Mouse (Mus musculus) bone marrow macrophage, adult 2 months (primary cell): ENCODE measurements at regions not wholly inside any gene's neighbourhood (a gene's known extent, or its start where the extent isn't known, plus 50 kb on each side); places are given as distances from the start of the nearest gene placed in this dataset.

Experiments
- H3K27ac ChIP-seq: 2 replicates; pipeline ENCODE4 v1.5.1; 2012; ENCODE audit warnings: low read depth, low read length; ENCODE audit not compliant: insufficient read depth
- H3K4me1 ChIP-seq: 2 replicates; pipeline ENCODE4 v1.6.1; 2012; ENCODE audit warnings: low read length; ENCODE audit not compliant: control insufficient read depth, insufficient read depth
- H3K4me3 ChIP-seq: 2 replicates; pipeline ENCODE4 v1.5.1; 2012; ENCODE audit warnings: mild to moderate bottlenecking, low read length, moderate library complexity; ENCODE audit not compliant: insufficient read depth
- CTCF ChIP-seq: IDR thresholded peaks from 2 replicates; pipeline ENCODE4 v1.5.1; 2012; ENCODE audit warnings: low read depth, mild to moderate bottlenecking, low read length, moderate library complexity
- POLR2A ChIP-seq: IDR thresholded peaks from 2 replicates; pipeline ENCODE4 v1.6.1; 2012; ENCODE audit warnings: mild to moderate bottlenecking, low read depth, low read length, borderline replicate concordance

GRCm38 (mm10) chr5:73912149-73912548 is 156.1 kb downstream of the Usp46 start:
- no peaks in the 10 kb centered on the region for H3K4me1 ChIP-seq

GRCm38 (mm10) chr5:73913116-73913515 is 155.1 kb downstream of the Usp46 start:
- H3K4me3 ChIP-seq: no peak overlapping the region
- TF ChIP-seq POLR2A (no peak), CTCF (no peak)
- no peak overlapping the region for H3K27ac ChIP-seq
- no peaks in the 10 kb centered on the region for H3K4me1 ChIP-seq

More at GRCm38 (mm10) chr5:73912149-73912548, 156.1 kb downstream of the Usp46 start:
- Histone ChIP-seq H3K27ac (no peak overlapping the region), H3K4me3 (no peak overlapping the region)
- TF ChIP-seq POLR2A: no peak
- TF ChIP-seq CTCF: no peak

GRCm38 (mm10) chr5:73918011-73918410 is 150.2 kb downstream of the Usp46 start:
- no peak for TF ChIP-seq CTCF
- no peak for TF ChIP-seq POLR2A
- Histone ChIP-seq H3K4me3 (no peak overlapping the region), H3K27ac (no peak overlapping the region), H3K4me1 (no peaks in the 10 kb centered on the region)

GRCm38 (mm10) chr5:73919936-73920335 is 148.3 kb downstream of the Usp46 start:
- Histone ChIP-seq H3K4me1 (no peaks in the 10 kb centered on the region), H3K4me3 (no peak overlapping the region), H3K27ac (no peak overlapping the region)
- TF ChIP-seq CTCF: no peak
- TF ChIP-seq POLR2A: no peak

- Histone ChIP-seq H3K4me3 (no peak overlapping the region), H3K27ac (no peak overlapping the region), H3K4me1 (no peaks in the 10 kb centered on the region)
- TF ChIP-seq CTCF (no peak), POLR2A (no peak)
Observed at GRCm38 (mm10) chr5:73927534-73927933, 140.7 kb downstream of the Usp46 start.

- TF ChIP-seq CTCF (no peak), POLR2A (no peak)
- Histone ChIP-seq H3K4me1 (no peaks in the 10 kb centered on the region), H3K27ac (no peak overlapping the region), H3K4me3 (no peak overlapping the region)
Observed at GRCm38 (mm10) chr5:73928691-73929090, 139.5 kb downstream of the Usp46 start.

GRCm38 (mm10) chr5:73930205-73930604 is 138.0 kb downstream of the Usp46 start:
- Histone ChIP-seq H3K4me3 (no peak overlapping the region), H3K27ac (no peak overlapping the region), H3K4me1 (no peaks in the 10 kb centered on the region)
- TF ChIP-seq CTCF (no peak), POLR2A (no peak)

GRCm38 (mm10) chr5:73937799-73938198 is 130.4 kb downstream of the Usp46 start:
- no peak overlapping the region for H3K4me3 ChIP-seq
- TF ChIP-seq CTCF: peak; percentile 52
- TF ChIP-seq POLR2A: no peak
- H3K27ac ChIP-seq: no peak overlapping the region

GRCm38 (mm10) chr5:73938450-73938849 is 129.8 kb downstream of the Usp46 start:
- Histone ChIP-seq H3K4me3 (no peak overlapping the region), H3K4me1 (no peaks in the 10 kb centered on the region), H3K27ac (no peak overlapping the region)
- TF ChIP-seq POLR2A (no peak), CTCF (no peak)

More at GRCm38 (mm10) chr5:73937799-73938198, 130.4 kb downstream of the Usp46 start:
- H3K4me1 ChIP-seq: no peaks in the 10 kb centered on the region

GRCm38 (mm10) chr5:73942950-73943349 is 125.3 kb downstream of the Usp46 start:
- H3K4me3 ChIP-seq: no peak overlapping the region
- TF ChIP-seq CTCF: no peak
- TF ChIP-seq POLR2A: no peak
- no peaks in the 10 kb centered on the region for H3K4me1 ChIP-seq
- no peak overlapping the region for H3K27ac ChIP-seq

GRCm38 (mm10) chr5:73945671-73946070 is 122.6 kb downstream of the Usp46 start:
- Histone ChIP-seq H3K4me1 (no peaks in the 10 kb centered on the region), H3K27ac (no peak overlapping the region), H3K4me3 (no peak overlapping the region)
- TF ChIP-seq POLR2A (no peak), CTCF (no peak)
